Mouse (Mus musculus): Measurements from ENCODE around the gene Clic1.

The Clic1 gene

DNA sequence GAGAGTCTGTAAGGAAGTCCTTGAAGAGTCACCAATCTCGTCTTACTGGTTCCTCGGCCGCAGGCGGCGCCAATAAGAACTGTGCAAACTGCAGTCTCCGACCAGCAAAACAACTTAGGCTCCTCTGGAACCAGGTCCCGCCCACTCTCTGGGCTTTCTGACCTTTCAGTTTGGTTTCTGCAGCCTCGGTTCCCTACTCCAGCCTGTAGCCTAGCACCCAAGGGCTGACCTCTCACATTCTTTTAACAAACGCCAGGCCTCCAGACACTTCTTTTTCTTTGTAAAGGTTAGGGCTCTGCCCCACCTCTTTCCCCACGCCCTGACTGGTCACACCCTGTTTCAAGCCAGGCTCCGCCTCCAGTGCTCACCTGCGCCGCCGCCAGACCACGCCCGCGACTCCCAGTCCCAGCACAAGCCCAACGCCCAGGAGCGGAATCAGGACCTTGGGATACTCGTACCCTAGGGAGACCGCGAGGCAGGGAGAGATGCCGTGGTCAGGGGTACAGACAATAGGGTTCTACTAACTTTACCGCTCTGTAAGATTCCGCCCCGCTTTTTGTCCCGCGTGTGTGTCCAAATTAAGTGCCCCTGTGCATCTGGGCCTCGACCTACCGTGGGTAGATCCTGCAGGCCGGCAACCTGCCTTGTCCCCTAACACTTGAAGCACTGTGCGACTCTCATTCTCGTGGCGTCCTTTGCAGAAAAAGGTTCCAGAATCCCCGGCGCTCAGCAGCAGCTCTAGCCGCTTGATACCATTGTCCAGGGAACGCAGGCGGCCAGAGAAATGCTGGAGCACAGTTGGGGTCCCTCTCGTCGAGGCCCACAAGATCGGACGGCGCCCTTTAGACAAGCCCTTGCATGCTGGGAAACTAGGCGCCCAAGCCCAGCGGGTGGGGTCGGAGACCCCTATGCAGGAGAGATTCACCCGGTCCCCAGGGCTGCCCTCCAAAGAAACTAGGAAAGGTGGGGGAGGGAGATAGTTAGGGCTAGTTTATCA lies 15.5 kb downstream of the Clic1 start, which contains the start of gene Ly6g6c:
Gene Ly6g6c, plus strand, starts transcription at position 438 of the 997 bp plus-strand sequence.
- no peak for DNase-seq

DNA sequence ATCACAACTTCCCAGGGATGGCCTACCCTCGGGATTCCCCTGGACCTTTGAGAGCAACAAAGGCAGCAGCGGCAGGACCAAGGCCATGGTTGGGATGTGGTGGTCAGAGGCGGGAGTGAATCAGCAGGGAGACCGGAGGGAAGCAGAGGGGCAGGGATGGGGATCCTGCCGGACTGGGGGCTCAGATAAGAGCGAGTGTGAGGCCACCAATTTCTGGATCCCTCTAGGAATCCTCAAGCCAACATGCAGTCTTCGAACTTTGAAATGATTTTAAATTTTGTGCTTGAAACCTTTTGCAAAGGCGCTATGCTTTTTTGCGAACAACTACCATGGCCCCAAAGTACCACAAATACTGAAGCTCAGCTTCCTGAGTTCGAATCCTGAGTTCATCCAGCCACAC lies 16.3 kb downstream of the Clic1 start, which contains the start of gene Mpig6b:
Gene Mpig6b, minus strand, starts transcription at position 101 of the 400 bp plus-strand sequence.
- no peak for DNase-seq

DNA sequence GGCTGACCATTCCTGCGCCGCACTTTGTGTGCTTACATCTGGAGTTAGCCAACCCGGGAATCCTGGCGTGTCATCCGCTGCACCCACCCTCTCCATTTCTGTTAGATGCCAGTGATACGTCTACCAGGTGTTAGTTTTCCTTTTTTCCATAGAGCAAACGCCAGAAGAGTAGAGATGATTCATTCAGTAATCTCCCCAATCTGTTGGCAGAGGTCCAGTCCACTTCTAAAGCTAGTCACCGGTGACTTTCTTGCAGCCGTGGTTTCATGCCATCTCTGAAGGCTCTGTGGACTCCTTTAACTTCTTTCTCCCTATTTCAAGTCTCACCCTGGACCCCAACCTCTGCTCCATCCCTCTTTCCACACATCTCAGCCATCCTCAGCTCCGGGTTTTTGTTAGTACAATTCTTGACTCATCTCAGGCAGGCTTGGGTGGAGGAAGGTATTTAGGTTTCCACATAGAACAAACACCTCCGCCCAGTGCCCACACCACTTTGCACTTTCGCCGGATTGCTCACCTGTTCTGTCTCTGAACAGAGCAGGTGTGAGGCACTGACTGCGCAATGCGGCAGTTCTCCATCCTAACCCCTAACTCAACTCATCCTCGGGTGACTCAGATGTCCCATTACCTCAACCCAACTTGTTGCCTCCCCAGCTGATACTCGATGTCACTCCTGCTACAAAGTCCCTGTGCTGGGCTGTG lies 18.6 kb downstream of the Clic1 start:
- no peak for DNase-seq

DNA sequence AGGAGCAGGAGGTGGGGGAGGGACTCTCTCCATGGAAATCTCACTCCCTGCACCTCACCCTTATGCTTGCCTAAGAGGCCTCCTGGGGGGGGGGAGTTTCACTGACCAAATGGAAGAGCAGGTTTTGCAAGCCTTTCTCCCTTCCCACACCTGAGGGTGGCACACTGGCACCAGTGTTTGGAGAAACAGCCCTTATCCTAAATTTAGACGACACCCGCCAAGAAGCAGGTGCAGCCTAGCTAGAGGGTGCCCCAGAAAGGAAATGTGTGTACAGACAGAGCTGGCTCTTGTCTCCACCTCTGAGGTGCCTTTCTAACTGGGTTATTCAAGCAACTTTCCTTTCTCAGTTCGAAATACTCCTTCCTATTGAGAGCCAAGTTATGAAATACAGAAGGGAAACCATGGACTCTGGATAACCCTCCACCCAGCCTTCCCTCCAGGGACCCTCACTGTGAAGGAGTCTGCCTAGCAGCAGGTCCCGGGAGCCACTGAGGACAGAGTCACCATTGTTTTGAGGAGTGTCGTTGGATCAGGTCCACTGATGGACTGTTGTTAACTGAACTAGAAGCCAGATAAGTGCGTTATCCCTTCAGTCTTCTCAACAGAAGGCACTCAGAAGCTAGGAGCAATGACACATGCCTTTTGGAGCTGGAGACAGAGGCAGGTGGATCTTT lies 20.9 kb downstream of the Clic1 start:
- no peak for DNase-seq

DNA sequence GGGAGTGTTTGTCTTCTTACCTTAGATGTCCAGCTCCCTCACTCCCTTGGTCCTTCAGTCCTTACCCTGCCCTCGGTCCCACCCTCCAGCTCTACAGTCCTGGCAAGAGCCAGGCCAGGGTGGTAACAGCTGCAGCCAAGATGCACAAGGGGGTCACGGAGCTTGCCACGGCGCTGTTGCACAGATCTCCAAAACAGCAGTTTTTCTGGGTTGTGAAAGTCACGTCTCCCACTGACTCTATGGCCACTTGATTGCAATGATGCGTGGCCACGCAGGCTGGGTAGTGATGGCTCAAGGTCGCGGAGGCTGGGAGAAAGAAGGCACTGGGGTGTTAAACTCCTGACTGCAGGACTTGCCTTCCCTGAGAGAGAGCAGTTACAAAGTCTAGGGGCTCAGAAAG lies 21.7 kb downstream of the Clic1 start:
- no peak for DNase-seq

DNA sequence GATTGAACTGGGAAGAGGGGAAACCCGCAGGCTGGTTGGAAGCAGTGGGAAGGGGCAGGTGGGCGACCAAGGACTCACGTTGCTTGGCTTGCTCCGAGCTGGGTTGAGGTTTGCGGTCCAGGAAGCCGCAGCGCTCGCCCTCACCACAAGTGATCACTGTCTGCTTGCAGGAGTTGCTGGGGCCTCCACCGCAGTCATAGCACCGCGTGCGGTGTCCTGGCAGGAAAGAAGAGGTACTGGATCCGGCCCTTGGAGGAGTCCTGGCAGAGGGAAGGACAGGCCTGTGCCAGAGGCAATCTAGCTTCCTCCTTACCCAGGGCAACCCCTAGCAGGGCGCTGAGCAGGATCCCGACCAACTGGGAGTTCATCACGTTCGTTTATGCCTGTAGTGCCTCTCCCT lies 24.3 kb downstream of the Clic1 start:
- DNase-seq: no peak

DNA sequence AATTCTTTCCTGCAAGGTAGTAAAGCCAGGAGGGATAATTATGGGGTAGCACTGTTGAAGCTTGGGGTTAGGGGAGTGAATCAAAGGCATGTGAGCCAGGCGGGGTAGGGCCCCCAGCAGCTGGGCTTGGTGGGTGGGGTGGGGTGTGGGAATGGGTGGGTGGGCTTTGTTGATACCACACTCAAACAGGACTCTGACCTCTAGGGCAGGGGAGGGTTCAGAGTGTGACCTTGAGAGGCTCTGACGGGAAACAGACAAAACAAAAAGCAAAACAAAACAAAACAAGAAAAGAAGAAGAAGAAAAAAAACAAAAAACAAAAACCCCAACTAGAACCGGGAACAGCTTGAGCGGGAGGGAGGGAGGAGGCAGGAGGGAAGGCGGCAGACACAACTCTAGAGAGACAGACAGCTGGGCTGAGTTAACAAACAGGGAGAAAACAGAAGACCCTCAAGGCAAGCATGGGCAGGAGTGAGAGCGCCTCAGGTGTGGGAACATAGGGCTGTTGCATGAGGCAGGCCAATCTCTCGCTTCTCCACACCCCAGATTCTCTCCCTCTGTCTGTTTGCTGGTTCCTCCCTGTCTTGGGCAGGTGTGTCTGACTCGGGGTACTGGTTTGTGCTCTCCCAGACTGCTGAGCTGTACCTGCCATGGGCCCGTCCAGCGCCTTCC lies 26.9 kb downstream of the Clic1 start, which contains the start of gene Ly6g6e:
Gene Ly6g6e, plus strand, starts transcription at position 396 of the 670 bp plus-strand sequence.
- no peak for DNase-seq

DNA sequence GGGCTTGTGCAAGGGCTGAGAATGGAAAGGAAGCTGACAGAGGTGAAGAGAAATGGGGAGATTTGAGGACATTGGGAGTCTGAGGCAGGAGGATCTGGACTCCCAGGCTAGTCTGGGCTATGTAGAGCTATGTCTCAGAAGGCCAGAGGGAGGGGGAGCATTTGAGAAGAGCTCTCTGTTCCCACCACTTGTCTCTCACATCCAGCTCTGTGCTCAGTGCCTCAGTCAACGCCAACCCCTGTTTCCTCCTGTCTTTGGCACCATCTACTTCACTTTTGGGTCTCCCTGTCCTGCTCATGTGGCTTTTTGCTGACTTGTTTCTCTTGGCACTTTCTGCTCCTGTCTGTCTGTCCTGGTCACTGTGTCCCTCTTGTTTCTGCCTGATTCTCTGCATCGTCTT lies 27.5 kb downstream of the Clic1 start:
- no peak for DNase-seq

DNA sequence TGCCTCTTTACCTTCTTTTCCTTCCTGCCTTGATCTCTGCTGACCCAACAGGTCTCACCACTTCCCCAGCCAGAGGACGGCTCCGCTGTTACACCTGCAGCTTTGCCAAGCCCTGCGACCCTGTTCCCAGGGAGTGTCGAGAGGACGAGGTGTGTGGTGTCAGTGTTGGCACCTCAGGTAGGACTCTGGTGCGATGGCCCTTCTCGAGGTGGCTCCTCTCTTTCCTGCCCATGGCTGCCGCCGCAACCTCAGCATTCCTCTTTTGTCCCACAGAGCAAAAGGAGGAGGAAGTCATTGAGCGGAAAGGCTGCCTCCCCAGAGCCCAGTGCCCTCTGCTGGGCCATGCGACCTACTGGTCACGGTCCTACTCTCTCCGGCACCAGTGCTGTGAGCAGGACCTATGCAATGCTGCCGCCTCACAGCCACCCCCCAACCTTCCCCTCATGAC lies 28.0 kb downstream of the Clic1 start, which contains the start of gene Ly6g6d:
Gene Ly6g6d, minus strand, starts transcription at position 280 of the 448 bp plus-strand sequence.
- no peak for DNase-seq

DNA sequence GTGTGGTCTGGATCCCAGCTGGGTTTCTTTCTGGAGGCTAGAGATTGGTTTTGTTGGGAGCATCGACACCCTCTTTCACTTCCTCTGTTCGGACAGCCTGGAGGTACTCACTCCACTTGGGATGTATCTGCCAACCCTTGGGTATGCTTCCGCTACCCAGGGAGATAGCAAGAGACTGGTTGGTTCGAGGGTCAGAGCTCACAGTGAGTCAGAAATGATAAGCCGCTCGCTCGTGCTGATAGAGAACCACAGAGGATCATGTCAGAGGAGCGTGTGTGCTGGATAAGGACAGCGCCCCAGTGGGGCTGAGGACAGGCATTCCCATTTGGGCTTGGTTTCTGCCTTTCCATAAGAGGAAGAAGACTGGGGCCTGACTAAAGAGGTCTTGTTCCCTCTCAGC lies 30.0 kb downstream of the Clic1 start:
- DNase-seq: no peak

DNA sequence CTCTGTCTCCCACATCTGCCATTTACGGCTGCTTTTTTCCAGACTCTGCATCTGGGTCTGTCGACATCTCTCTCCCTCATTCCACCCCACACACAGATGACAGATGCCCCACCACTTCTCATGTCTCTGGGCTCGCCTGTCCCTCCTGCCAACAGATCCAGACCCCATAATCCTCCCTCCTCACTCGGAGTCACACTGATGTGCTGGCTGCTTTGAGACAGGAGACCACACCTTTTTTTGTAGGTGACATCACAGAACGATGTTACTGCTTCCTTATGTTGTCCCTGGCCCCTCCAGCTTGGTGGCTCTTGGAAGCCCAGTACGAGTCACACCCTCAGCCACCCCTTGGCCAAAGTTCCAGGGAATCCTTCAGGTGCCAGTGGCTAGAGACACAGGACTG lies 30.5 kb downstream of the Clic1 start:
- no peak for DNase-seq

DNA sequence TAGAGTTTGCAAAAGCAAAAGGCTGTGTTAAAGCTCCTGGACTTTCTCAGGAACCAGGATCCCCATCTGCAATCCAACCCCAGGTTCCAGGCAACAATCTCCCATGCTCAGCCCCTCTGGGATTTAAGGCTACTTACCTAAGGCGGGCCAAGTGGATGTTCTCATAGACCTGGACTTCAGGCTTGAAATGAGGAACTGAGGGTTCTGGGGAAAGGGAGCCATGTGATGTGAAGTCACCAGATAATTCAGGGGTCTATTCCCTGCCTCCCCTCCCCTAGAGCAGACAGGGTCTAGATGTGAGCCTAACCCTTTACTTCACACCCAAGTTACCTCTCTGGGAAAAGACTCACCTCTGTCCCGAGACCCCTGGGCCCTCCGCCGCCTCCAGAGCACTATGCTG lies 30.9 kb downstream of the Clic1 start:
- no peak for DNase-seq

DNA sequence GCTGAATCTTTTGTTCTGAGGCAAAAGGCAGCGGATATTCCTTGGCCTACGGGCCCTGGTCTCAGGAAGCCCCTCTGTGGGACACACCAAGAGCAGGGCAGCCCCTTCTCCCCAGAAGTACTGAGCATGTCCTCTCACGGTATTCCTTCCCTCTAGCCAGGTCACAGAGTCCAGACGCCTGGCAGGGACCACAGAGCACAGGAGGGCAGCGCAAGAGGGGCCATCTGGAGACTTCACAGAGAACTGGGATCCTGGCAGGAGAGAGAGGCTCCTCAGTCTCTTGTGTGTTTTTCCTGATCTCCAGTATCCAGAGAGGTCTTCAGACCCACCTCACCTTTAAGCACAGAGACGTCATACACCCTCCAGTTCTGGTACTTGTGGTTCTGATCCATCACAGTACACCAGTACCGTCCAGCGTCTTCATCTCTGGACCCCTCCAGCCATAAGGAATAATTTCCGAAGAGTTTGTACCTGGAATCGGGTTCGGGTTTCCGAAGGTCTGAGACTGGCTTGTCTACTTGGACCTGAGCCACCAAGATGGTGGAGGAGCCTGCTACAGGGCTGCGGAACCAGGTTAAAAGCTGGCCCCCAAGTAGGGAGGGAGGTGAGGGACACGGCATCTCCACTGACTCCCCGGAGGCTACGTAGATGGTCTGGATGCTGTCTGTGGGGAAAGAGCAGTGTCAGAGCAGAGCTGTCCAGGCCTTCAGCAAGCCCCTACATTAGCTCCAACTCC lies 33.2 kb downstream of the Clic1 start:
- DNase-seq: no peak

DNA sequence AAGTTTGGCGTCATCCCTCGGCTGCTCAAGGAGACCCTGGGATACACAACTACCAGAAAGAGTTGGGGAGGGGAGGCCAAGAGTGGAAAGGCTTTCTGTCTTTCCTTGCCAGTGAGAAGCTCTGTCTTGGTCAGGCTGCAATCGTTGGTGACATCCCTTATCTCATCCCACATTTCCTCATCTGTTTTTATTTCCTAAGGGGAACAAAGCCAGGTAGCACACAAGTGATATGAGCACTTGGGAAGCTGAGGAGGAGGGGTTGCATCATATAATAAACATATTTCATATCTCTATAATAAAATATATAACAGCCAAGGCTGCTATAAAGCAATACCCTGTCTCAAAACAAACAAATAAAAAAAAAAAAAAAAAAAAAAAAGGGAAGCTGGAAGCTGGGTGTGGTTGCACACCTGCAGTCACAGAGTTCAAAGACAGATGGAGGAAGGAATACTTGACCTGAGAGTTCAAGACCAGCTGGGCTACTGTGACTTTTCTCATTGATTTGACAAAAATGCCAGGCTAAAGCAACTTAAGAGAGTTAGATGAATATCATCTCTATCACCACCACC lies 34.2 kb downstream of the Clic1 start:
- DNase-seq: no peak

DNA sequence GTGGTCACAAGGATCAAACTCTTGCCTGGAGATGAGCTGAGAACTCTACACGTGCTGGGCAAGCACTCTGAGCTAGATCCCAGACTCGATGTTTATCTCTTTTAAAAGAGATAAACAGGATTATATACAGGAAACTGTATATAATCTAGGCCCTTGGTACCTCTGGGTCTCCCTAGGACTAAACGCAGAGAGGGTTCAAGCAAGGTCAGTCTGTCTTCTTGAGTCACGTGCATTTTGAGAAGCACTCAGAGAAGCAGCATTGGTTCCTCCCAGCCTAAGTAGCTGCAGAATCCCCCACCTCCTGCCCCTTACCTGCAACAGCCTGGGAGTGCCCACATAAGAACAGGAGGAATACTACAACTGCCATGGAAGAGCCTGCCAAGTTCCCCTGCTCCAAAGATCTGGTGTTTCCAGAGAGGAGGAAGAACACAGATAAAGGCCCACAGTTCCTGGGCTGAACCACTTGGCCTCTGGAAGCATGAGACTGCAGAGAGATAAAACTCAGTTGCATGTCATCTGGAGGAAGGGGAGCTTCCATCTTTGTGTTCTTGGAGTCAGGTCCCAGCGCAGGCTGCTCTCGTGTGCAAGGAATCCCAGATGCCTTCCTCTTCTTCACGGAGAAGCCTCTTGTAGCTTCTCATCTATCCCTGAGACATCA lies 35.6 kb downstream of the Clic1 start, which contains the start of gene Ly6g6f:
Gene Ly6g6f, minus strand, starts transcription at position 403 of the 658 bp plus-strand sequence.
- DNase-seq: no peak

DNA sequence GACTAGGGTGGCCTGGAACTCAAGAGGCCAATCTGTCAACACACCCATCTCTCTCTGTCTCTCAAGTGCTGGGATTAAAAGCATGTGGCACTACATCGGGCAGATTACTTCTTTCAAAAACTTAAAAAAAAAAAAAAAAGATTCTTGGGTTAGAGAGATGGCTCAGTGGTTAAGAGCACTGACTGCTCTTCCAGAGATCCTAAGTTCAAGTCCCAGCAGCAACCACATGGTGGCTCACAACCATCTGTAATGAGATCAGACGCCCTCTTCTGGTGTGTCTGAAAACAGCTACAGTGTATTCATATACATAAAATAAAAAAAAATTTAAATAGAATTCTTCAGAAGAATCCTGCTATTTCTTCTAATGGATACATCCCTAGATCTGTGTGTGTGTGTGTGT lies 38.4 kb downstream of the Clic1 start:
- DNase-seq: no peak

DNA sequence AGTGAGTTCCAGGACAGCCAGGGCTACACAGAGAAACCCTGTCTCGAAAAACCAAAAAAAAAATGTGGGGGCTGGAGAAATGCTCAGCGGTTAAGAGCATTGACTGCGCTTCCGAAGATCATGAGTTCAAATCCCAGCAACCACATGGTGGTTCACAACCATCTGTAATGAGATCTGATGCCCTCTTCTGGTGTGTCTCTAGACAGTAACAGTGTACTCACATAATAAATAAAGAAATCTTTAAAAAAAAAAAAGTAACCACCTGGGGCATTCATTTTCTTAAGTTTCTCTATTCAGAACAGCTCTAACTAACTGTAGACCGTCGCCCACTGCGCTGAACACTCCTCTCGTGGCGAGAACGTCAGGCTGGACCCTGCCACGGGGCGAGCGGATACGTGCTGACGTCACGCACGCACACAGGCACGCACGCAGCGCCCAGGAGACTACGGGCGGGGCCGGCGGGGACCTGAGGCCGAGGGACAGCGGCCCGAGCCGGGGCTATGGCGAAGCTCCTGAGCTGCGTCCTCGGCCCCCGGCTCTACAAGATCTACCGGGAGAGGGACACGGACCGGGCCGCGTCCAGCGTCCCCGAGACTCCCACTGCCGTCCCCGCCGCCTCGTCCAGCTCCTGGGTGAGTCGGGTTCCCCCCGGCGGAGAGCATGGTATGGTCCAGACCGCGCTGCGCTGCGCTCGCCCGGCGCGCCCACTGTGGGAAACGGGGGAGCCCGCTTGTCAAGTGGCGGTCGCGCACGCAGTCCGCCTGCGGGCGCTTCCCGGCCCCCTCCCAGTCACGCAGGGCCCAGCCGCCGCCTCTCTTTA lies 39.3 kb downstream of the Clic1 start, which contains the start of gene Abhd16a:
Gene Abhd16a, plus strand, starts transcription at position 439 of the 820 bp plus-strand sequence.
- DNase-seq: peak; percentile 97

DNA sequence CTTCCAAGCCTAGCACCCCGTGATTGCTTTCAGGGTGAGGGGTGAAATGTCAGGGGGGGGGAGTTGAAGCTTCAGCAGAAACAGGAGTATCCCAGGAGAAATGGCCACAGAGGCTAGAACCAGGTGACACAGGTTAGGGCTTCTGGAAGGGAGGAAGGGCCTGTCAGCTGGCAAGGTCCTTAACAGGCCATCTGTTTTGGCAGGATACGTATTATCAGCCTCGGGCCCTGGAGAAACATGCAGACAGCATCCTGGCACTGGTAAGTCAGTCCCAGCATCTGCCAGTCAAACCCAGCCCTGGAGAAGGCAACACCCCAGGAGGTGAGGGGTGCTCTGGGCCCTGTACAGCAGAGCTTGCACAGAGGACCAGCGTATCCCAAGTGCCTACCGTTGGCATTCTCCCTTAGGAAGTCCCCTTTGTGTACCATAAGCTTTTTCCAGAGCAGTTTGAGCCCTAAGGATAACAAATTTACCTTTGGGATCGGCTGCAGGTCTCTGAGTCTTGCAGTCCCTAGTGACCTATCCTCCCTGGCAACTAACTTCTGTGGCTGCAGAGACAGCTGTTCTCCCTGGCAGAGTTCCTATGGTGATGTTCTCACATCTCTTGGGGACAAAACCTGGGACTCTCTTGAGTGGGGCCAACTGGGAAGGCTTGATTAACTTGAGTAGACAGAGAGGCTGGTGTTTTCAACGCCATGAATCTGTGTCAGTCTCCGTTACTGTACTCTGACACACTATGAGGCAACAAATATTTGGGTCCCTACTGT lies 40.6 kb downstream of the Clic1 start:
- no peak for DNase-seq

Data from right cerebral cortex, adult 18-20 months (tissue).